Mouse (Mus musculus) lung, postnatal 0 days (tissue): Measurements from ENCODE around the gene Nid1. TPM values are rescaled to one million over a fixed set of nuclear protein-coding genes. Genes with fewer than 3 reads are reported as not detected.
A peak's percentile ranks its signal among the peaks of the same experiment; 100 is the strongest.

Source experiments
- ATAC-seq: fragments of 200-750 bp; cut with Nextera tagmentation; 2 replicates; pipeline ENCODE4 v1.8.0; 2017; ENCODE audit warnings: moderate library complexity
- DNase-seq: peaks from one replicate; pipeline ENCODE4 v3.0.0-alpha.2; 2016; ENCODE audit warnings: low spot score
- H3K27ac ChIP-seq: fragments of 300-500 bp; sonication (generic); 2 replicates; pipeline ENCODE4 v1.5.1; 2014; ENCODE audit warnings: antibody characterized with exemption, mild to moderate bottlenecking, low read length, mixed read lengths
- H3K27me3 ChIP-seq: fragments of 300-500 bp; sonication (generic); replicated peaks from 2 replicates; pipeline ENCODE4 v1.6.1; 2014; ENCODE audit warnings: low read length, mixed read lengths; ENCODE audit not compliant: insufficient read depth
- H3K36me3 ChIP-seq: fragments of 300-500 bp; sonication (generic); 2 replicates; pipeline ENCODE4 v1.6.1; 2014; ENCODE audit warnings: low read length, mixed read lengths; ENCODE audit not compliant: insufficient read depth
- H3K4me1 ChIP-seq: fragments of 300-500 bp; sonication (generic); 2 replicates; pipeline ENCODE4 v1.6.1; 2014; ENCODE audit warnings: antibody characterized with exemption, low read depth, low read length, mixed read lengths; ENCODE audit not compliant: insufficient read depth
- H3K4me2 ChIP-seq: fragments of 300-500 bp; sonication (generic); replicated peaks from 2 replicates; pipeline ENCODE4 v1.6.1; 2014; ENCODE audit warnings: low read depth, mild to moderate bottlenecking, low read length, moderate library complexity, mixed read lengths
- H3K4me3 ChIP-seq: fragments of 300-500 bp; sonication (generic); 2 replicates; pipeline ENCODE4 v1.5.1; 2014; ENCODE audit warnings: low read depth, low read length
- H3K9ac ChIP-seq: fragments of 300-500 bp; sonication (generic); replicated peaks from 2 replicates; pipeline ENCODE4 v1.6.1; 2014; ENCODE audit warnings: low read depth, mild to moderate bottlenecking
- H3K9me3 ChIP-seq: fragments of 300-500 bp; sonication (generic); 2 replicates; pipeline ENCODE4 v1.6.1; 2016; ENCODE audit warnings: low read length, mixed read lengths
- CTCF ChIP-seq: IDR thresholded peaks from 2 replicates; pipeline ENCODE4 v1.5.1; 2016; ENCODE audit warnings: antibody characterized with exemption, mild to moderate bottlenecking
- EP300 ChIP-seq: IDR thresholded peaks from 2 replicates; pipeline ENCODE4 v1.6.1; 2016; ENCODE audit warnings: antibody characterized with exemption, mild to moderate bottlenecking, control low read depth
- WGBS: fragments of 180-500 bp; shearing (Covaris S2); extraction: QIAGEN DNeasy Blood & Tissue Kit; methylation state at CpG from one replicate; pipeline ENCODE4 v1.1.7; 2014; 5-methylcytosine and 5-hydroxymethylcytosine counted together
- polyA plus RNA-seq: library from polyadenylated mRNA; unstranded; fragments of >200 nt; fragmentation: Nextera tagmentation; extraction: Ambion mirVana; gene quantifications from 2 replicates; pipeline ENCODE4 v1.2.1, GENCODE M21; 2015

Nid1 gene
- polyA plus RNA-seq, 1 experiment from 2014 or later = 87.5 TPM

GRCm38 (mm10) chr13:13498022-13498421 is 60.7 kb downstream of the Nid1 start:
- Histone ChIP-seq H3K27ac (no peak overlapping the region), H3K9me3 (no peaks in the 10 kb centered on the region), H3K4me3 (no peak overlapping the region), H3K36me3 (peaks cover 18% of the 10 kb centered on the region; the same call in 1 of the 2 replicates), H3K4me2 (no peak overlapping the region), H3K4me1 (no peaks in the 10 kb centered on the region), H3K27me3 (no peaks in the 10 kb centered on the region), H3K9ac (no peak overlapping the region)
- no peak for ATAC-seq
- TF ChIP-seq EP300 (no peak), CTCF (no peak)
- WGBS = 51% methylated on average over 2 of the region's 2 CpGs
- DNase-seq = no peak

GRCm38 (mm10) chr13:13502406-13502805 is 65.1 kb downstream of the Nid1 start:
- ATAC-seq (no peak), DNase-seq (no peak)
- peaks cover 18% of the 10 kb centered on the region; the same call in 1 of the 2 replicates for H3K36me3 ChIP-seq
- no peak overlapping the region for H3K27ac ChIP-seq
- no peak overlapping the region for H3K4me2 ChIP-seq
- H3K9ac ChIP-seq = no peak overlapping the region
- H3K4me3 ChIP-seq = no peak overlapping the region
- WGBS = 91% methylated on average over 10 of the region's 10 CpGs
- H3K4me1 ChIP-seq = no peaks in the 10 kb centered on the region
- H3K27me3 ChIP-seq = no peaks in the 10 kb centered on the region
- TF ChIP-seq CTCF (no peak), EP300 (no peak)
- no peaks in the 10 kb centered on the region for H3K9me3 ChIP-seq

GRCm38 (mm10) chr13:13503695-13504386 is 66.5 kb downstream of the Nid1 start:
- ATAC-seq = peak; percentile 57
- peaks cover 18% of the 10 kb centered on the region; the same call in 1 of the 2 replicates for H3K36me3 ChIP-seq
- H3K4me1 ChIP-seq = no peaks in the 10 kb centered on the region
- no peaks in the 10 kb centered on the region for H3K9me3 ChIP-seq
- TF ChIP-seq EP300 = no peak
- TF ChIP-seq CTCF = no peak
- H3K27ac ChIP-seq = peak overlapping the region; percentile 64
- no peak overlapping the region for H3K9ac ChIP-seq
- H3K27me3 ChIP-seq = no peaks in the 10 kb centered on the region
- peak; percentile 59 for DNase-seq
- WGBS = 31% methylated on average over 4 of the region's 4 CpGs
- no peak overlapping the region for H3K4me3 ChIP-seq
- no peak overlapping the region for H3K4me2 ChIP-seq

GRCm38 (mm10) chr13:13505063-13505462 is 67.7 kb downstream of the Nid1 start:
- no peaks in the 10 kb centered on the region for H3K27me3 ChIP-seq
- H3K4me2 ChIP-seq = no peak overlapping the region
- DNase-seq = no peak
- no peaks in the 10 kb centered on the region for H3K9me3 ChIP-seq
- no peak overlapping the region for H3K9ac ChIP-seq
- H3K4me3 ChIP-seq = no peak overlapping the region
- H3K4me1 ChIP-seq = no peaks in the 10 kb centered on the region
- ATAC-seq = no peak
- peaks cover 17% of the 10 kb centered on the region for H3K36me3 ChIP-seq
- WGBS = 75% methylated on average over 5 of the region's 5 CpGs
- no peak overlapping the region; the same call in 1 of the 2 replicates for H3K27ac ChIP-seq
- no peak for TF ChIP-seq EP300
- TF ChIP-seq CTCF = no peak

GRCm38 (mm10) chr13:13506556-13506955 is 69.2 kb downstream of the Nid1 start:
- Histone ChIP-seq H3K9me3 (no peaks in the 10 kb centered on the region), H3K36me3 (peaks cover 9% of the 10 kb centered on the region), H3K27ac (no peak overlapping the region), H3K27me3 (no peaks in the 10 kb centered on the region), H3K4me2 (no peak overlapping the region), H3K4me3 (no peak overlapping the region), H3K4me1 (no peaks in the 10 kb centered on the region), H3K9ac (no peak overlapping the region)
- DNase-seq (peak; percentile 80), ATAC-seq (peak; percentile 87)
- 55% methylated on average over 5 of the region's 5 CpGs for WGBS
- no peak for TF ChIP-seq EP300
- TF ChIP-seq CTCF = no peak

GRCm38 (mm10) chr13:13514861-13515260 is 77.5 kb downstream of the Nid1 start:
- WGBS = 56% methylated on average over 4 of the region's 4 CpGs
- no peaks in the 10 kb centered on the region for H3K4me1 ChIP-seq
- no peak overlapping the region for H3K4me3 ChIP-seq
- DNase-seq (no peak), ATAC-seq (no peak)
- no peak overlapping the region for H3K4me2 ChIP-seq
- no peak for TF ChIP-seq EP300
- TF ChIP-seq CTCF = no peak
- H3K9me3 ChIP-seq = no peaks in the 10 kb centered on the region
- no peaks in the 10 kb centered on the region for H3K27me3 ChIP-seq
- H3K9ac ChIP-seq = no peak overlapping the region
- no peaks in the 10 kb centered on the region; the same call in 1 of the 2 replicates for H3K36me3 ChIP-seq
- H3K27ac ChIP-seq = no peak overlapping the region
